Mouse (Mus musculus): ENCODE results near the gene Tmem161a. TPM values are rescaled to one million over a fixed set of nuclear protein-coding genes. Genes with fewer than 3 reads are reported as not detected.

Tmem161a gene
- polyA plus RNA-seq, 1 experiment from 2014 or later, result 46.4 TPM

DNA sequence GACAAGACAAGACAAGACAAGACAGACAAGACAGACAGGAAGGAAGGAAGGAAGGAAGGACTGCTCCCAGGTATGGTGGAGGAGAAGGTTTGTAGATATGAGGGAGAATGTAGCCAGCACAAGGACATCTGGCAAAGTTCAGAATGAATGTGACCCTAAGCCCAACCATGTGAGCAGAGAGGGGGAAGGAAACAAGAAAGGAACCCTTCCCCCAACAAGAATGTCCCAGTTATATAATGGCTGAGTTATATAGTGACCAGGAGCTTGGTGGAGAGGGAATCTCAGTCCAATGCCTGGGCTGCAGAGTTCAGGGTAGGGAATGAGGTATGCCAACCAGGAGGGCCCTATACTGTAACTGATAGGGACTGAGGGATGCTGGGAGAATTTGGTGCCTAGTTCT lies 45.3 kb downstream of the Tmem161a start:
- H3K27me3 ChIP-seq (replicated peaks; ENCODE audit: control insufficient read depth, insufficient read depth, low read length), result no peaks in the 10 kb centered on the region
- H3K27ac ChIP-seq (replicated peaks; ENCODE audit: low read depth, low read length), result no peak overlapping the region
- no peak for ATAC-seq (ENCODE audit: low read depth)
- no peak overlapping the region for H3K4me3 ChIP-seq (ENCODE audit: low read depth, low read length)
- H3K9me3 ChIP-seq (ENCODE audit: control insufficient read depth, low read length), result no peaks in the 10 kb centered on the region
- H3K9ac ChIP-seq (ENCODE audit: low read depth, low read length), result no peak overlapping the region
- H3K4me1 ChIP-seq (ENCODE audit: control insufficient read depth, insufficient read depth, low read length), result no peaks in the 10 kb centered on the region
- H3K36me3 ChIP-seq (ENCODE audit: control insufficient read depth, insufficient read depth, low read length), result peaks cover 12% of the 10 kb centered on the region
- DNase-seq (ENCODE audit: low spot score), result no peak
- no peak overlapping the region for H3K4me2 ChIP-seq (ENCODE audit: low read depth, low read length)

DNA sequence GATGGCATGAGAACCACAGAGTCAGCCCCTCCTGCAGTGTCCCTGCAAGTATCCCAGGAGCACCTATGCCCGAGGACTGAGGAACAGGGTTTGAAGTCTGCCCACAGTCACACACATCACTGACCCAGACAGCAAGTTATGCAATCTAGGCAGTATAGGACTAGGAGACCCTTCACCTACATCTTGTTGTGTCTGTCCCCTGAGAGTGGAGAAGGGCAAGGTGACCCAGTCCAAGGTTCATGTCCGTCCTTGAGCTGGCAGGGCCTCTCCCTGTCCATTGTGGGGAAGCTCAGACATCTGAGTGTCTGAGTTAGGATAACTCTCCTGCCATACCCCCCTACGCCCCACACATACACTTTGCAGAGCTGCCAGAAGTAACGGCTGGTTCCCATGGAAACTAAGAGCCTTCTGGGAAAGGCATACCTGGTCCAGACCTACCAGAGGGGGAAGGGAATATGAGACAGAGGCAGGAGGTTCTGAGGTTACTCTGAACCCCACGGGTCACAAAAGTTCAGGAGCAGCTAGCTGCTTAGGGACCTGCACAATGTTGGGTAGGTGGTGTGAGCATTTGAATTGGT lies 47.0 kb downstream of the Tmem161a start:
- Histone ChIP-seq H3K9ac (ENCODE audit: low read depth, low read length) (no peak overlapping the region), H3K9me3 (ENCODE audit: control insufficient read depth, low read length) (no peaks in the 10 kb centered on the region), H3K27me3 (replicated peaks; ENCODE audit: control insufficient read depth, insufficient read depth, low read length) (no peaks in the 10 kb centered on the region), H3K36me3 (ENCODE audit: control insufficient read depth, insufficient read depth, low read length) (peaks cover 27% of the 10 kb centered on the region), H3K4me2 (ENCODE audit: low read depth, low read length) (no peak overlapping the region), H3K4me1 (ENCODE audit: control insufficient read depth, insufficient read depth, low read length) (no peaks in the 10 kb centered on the region), H3K4me3 (ENCODE audit: low read depth, low read length) (no peak overlapping the region), H3K27ac (replicated peaks; ENCODE audit: low read depth, low read length) (no peak overlapping the region)
- no peak for DNase-seq (ENCODE audit: low spot score)
- ATAC-seq (ENCODE audit: low read depth), result no peak
- WGBS, result 58% methylated on average over 5 of the region's 5 CpGs

DNA sequence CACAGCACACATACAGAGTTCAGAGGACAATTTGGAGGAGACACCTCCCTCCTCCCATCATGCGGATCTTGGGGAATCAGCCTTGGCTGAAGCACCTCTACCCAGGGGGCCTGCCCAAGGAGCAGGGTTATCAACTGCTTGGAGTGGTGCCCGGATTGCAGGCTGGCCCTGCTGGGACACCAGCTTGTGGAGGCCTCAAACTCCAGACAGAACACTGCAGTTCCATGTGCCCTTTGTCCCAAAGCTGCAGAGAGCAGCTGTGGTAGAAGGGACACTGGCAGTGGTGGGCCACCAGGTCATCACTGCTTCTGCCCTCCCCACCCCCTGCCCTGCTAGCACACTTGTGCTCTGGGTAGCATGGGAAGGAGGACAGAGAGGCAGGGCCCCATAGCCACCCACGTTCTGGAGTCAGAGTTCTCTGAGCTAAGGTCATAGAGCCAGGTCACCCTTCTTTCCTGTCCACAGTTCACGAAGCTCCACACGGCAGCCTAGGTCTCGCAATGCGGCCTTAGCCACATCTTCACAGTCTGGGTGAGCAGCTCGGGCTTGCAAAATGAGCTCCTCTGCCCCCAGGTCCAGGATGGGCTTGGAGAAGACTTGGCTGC lies 48.2 kb downstream of the Tmem161a start:
- WGBS, result 67% methylated on average over 6 of the region's 8 CpGs
- Histone ChIP-seq H3K4me2 (ENCODE audit: low read depth, low read length) (no peak overlapping the region), H3K9me3 (ENCODE audit: control insufficient read depth, low read length) (no peaks in the 10 kb centered on the region), H3K36me3 (ENCODE audit: control insufficient read depth, insufficient read depth, low read length) (peaks cover 38% of the 10 kb centered on the region), H3K9ac (ENCODE audit: low read depth, low read length) (no peak overlapping the region), H3K4me3 (ENCODE audit: low read depth, low read length) (no peak overlapping the region), H3K4me1 (ENCODE audit: control insufficient read depth, insufficient read depth, low read length) (no peaks in the 10 kb centered on the region), H3K27me3 (replicated peaks; ENCODE audit: control insufficient read depth, insufficient read depth, low read length) (no peaks in the 10 kb centered on the region), H3K27ac (replicated peaks; ENCODE audit: low read depth, low read length) (no peak overlapping the region)
- DNase-seq (ENCODE audit: low spot score) (no peak), ATAC-seq (ENCODE audit: low read depth) (no peak)

DNA sequence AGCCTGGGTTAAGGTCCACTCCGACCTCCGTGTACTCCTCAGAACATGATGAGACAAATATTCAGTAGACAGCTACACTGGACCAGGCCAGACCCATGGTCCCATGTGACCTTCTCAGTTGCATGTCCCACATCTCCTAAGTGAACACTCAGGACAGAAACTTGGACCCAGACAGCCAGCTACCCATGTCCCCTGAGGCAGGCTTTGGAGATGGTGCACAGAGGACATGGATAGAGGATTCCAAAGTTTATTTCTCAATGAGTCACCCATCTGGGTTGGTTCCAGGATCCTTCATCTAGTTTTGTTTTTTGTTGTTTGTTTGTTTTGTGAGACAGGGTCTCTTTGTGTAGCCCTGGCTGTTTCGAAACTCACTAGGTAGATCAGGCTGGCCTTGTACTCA lies 48.8 kb downstream of the Tmem161a start:
- no peak for DNase-seq (ENCODE audit: low spot score)
- H3K4me1 ChIP-seq (ENCODE audit: control insufficient read depth, insufficient read depth, low read length), result no peaks in the 10 kb centered on the region
- H3K9me3 ChIP-seq (ENCODE audit: control insufficient read depth, low read length), result no peaks in the 10 kb centered on the region
- no peak overlapping the region for H3K4me2 ChIP-seq (ENCODE audit: low read depth, low read length)
- no peak overlapping the region for H3K4me3 ChIP-seq (ENCODE audit: low read depth, low read length)
- H3K27ac ChIP-seq (replicated peaks; ENCODE audit: low read depth, low read length), result no peak overlapping the region
- no peak overlapping the region for H3K9ac ChIP-seq (ENCODE audit: low read depth, low read length)
- ATAC-seq (ENCODE audit: low read depth), result no peak
- WGBS, result 77% methylated on average over 3 of the region's 3 CpGs
- H3K36me3 ChIP-seq (ENCODE audit: control insufficient read depth, insufficient read depth, low read length), result peaks cover 44% of the 10 kb centered on the region
- no peaks in the 10 kb centered on the region for H3K27me3 ChIP-seq (replicated peaks; ENCODE audit: control insufficient read depth, insufficient read depth, low read length)

DNA sequence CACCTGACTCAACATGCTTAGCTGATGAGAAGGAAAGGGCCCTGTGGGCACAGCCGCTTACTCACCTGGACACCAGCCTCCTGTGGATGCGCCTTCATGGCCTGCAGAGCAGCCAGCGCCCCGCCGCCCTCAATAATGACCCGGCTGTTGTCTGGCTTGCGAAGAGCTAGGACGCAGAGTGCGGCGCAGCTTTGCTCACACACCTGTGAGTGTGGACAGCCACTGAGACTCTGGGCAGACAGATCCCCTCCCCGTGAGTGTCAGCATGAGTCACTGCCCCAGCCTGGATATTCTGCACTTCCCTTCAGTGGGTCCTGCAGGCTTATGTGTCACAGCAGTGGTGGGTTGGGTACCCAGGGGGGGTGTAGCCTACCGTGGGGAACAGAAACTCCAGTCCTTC lies 49.9 kb downstream of the Tmem161a start:
- Histone ChIP-seq H3K27ac (replicated peaks; ENCODE audit: low read depth, low read length) (no peak overlapping the region), H3K4me1 (ENCODE audit: control insufficient read depth, insufficient read depth, low read length) (no peaks in the 10 kb centered on the region), H3K4me2 (ENCODE audit: low read depth, low read length) (no peak overlapping the region), H3K4me3 (ENCODE audit: low read depth, low read length) (no peak overlapping the region), H3K9me3 (ENCODE audit: control insufficient read depth, low read length) (no peaks in the 10 kb centered on the region), H3K27me3 (replicated peaks; ENCODE audit: control insufficient read depth, insufficient read depth, low read length) (no peaks in the 10 kb centered on the region), H3K9ac (ENCODE audit: low read depth, low read length) (no peak overlapping the region), H3K36me3 (ENCODE audit: control insufficient read depth, insufficient read depth, low read length) (peaks cover 47% of the 10 kb centered on the region)
- 91% methylated on average over 12 of the region's 12 CpGs for WGBS
- ATAC-seq (ENCODE audit: low read depth) (no peak), DNase-seq (ENCODE audit: low spot score) (no peak)

DNA sequence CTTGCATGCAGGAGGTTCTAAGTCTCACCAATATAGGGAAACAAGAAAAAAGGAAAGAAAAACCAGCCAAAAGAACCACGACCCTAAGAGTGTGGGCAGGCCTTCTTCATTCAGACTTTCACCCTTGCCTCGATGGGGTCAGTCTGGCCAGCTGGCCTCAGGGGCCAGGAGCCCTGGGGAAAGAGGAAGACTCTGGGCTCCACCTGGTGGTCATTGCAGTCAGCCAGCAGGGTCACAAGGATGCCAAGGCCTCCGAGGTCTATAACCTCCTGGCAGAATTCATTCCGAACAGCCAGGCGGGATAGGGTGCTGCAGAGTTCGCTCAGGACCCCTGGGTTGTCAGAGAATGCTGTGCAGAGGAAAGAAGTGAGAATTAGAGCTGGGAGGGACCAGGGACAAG lies 51.2 kb downstream of the Tmem161a start:
- Histone ChIP-seq H3K27ac (replicated peaks; ENCODE audit: low read depth, low read length) (no peak overlapping the region), H3K4me1 (ENCODE audit: control insufficient read depth, insufficient read depth, low read length) (no peaks in the 10 kb centered on the region), H3K9ac (ENCODE audit: low read depth, low read length) (no peak overlapping the region), H3K4me2 (ENCODE audit: low read depth, low read length) (no peak overlapping the region), H3K9me3 (ENCODE audit: control insufficient read depth, low read length) (no peaks in the 10 kb centered on the region), H3K4me3 (ENCODE audit: low read depth, low read length) (no peak overlapping the region), H3K36me3 (ENCODE audit: control insufficient read depth, insufficient read depth, low read length) (peaks cover 47% of the 10 kb centered on the region), H3K27me3 (replicated peaks; ENCODE audit: control insufficient read depth, insufficient read depth, low read length) (no peaks in the 10 kb centered on the region)
- 61% methylated on average over 6 of the region's 6 CpGs for WGBS
- DNase-seq (ENCODE audit: low spot score) (no peak), ATAC-seq (ENCODE audit: low read depth) (no peak)

DNA sequence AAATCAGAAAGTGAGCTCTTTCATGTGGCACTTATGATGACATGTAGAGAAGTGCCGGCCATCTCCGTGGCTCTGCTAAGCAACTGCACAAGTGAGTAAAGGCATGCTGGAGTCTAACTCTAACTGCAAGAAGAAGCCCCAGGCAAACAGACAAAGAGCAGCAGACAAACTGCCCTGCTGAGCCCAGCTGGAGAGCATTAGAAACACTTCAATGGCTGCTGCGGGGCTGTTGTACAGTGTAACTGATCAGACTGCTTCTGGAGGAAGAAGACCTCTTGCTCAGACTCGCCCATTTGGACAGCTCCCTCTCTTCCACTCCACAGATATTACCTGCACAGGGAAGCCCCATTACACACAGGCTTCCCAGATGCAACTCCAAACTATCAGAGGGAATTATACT lies 55.8 kb downstream of the Tmem161a start:
- Histone ChIP-seq H3K9ac (ENCODE audit: low read depth, low read length) (no peak overlapping the region), H3K4me2 (ENCODE audit: low read depth, low read length) (no peak overlapping the region), H3K36me3 (ENCODE audit: control insufficient read depth, insufficient read depth, low read length) (peaks cover 55% of the 10 kb centered on the region), H3K4me1 (ENCODE audit: control insufficient read depth, insufficient read depth, low read length) (no peaks in the 10 kb centered on the region), H3K27me3 (replicated peaks; ENCODE audit: control insufficient read depth, insufficient read depth, low read length) (no peaks in the 10 kb centered on the region), H3K4me3 (ENCODE audit: low read depth, low read length) (no peak overlapping the region), H3K9me3 (ENCODE audit: control insufficient read depth, low read length) (no peaks in the 10 kb centered on the region), H3K27ac (replicated peaks; ENCODE audit: low read depth, low read length) (no peak overlapping the region)
- no peak for ATAC-seq (ENCODE audit: low read depth)
- WGBS, result 28% methylated on average over 4 of the region's 4 CpGs
- DNase-seq (ENCODE audit: low spot score), result no peak

DNA sequence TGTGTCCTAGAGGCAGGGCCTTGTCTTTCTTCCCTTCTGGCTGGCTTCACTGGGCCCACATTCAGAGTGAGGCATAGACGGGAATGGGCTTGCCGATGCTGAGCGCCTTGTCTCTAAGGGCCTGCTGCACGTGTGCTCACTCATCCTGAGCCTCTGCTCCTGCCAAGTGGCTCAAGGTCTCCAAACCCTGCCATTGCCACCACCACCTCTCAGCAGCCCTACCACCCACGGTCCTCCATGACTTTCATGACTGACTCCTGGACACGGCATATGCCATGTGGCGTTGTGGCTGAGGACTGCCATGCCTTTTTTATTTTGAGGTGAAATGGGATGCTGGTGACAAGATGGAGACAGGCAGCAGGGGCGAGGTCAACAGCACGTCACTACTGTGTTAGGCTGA lies 58.7 kb downstream of the Tmem161a start:
- Histone ChIP-seq H3K36me3 (ENCODE audit: control insufficient read depth, insufficient read depth, low read length) (peaks cover 30% of the 10 kb centered on the region), H3K4me2 (ENCODE audit: low read depth, low read length) (no peak overlapping the region), H3K9ac (ENCODE audit: low read depth, low read length) (no peak overlapping the region), H3K4me3 (ENCODE audit: low read depth, low read length) (no peak overlapping the region), H3K27me3 (replicated peaks; ENCODE audit: control insufficient read depth, insufficient read depth, low read length) (no peaks in the 10 kb centered on the region), H3K27ac (replicated peaks; ENCODE audit: low read depth, low read length) (no peak overlapping the region), H3K4me1 (ENCODE audit: control insufficient read depth, insufficient read depth, low read length) (peaks cover 14% of the 10 kb centered on the region), H3K9me3 (ENCODE audit: control insufficient read depth, low read length) (no peaks in the 10 kb centered on the region)
- no peak for ATAC-seq (ENCODE audit: low read depth)
- WGBS, result 94% methylated on average over 9 of the region's 9 CpGs
- no peak for DNase-seq (ENCODE audit: low spot score)
